In genomic region chr7:126594862-126595561, GRCm38 (mm10) we compare ENCODE assay signal across 22 mouse cellular contexts. TPM values are rescaled to one million over a fixed set of nuclear protein-coding genes. Genes with fewer than 3 reads are reported as not detected.
"Had no signal": no experiment of that assay in that cellular context is flagged by ENCODE, and none has a peak within 500 bp of the region (broad histone marks: within the 10 kb centered on the region; RNA-seq: fewer than 3 reads in every experiment).

Il27 (minus strand) TSS chr7:126594941.

- DNase-seq: kidney, adult 11 months; kidney, adult 9 months; kidney, postnatal 36 days; layer of hippocampus, adult 9-11 months; layer of hippocampus, postnatal 36 days; lung, adult 18-20 months; right cerebral cortex, postnatal 14 days; thymus, postnatal 36 days had no signal

- ATAC-seq: midbrain, embryonic 16.5 days had no signal

- H3K27ac ChIP-seq: kidney, postnatal 0 days; limb, embryonic 15.5 days; midbrain, embryonic 12.5 days; neural tube, embryonic 13.5 days; stomach, embryonic 15.5 days had no signal

- H3K9ac ChIP-seq: limb, embryonic 15.5 days; midbrain, embryonic 12.5 days; neural tube, embryonic 13.5 days; stomach, embryonic 15.5 days had no signal

- H3K4me1 ChIP-seq: limb, embryonic 15.5 days; midbrain, embryonic 12.5 days; neural tube, embryonic 13.5 days; stomach, embryonic 15.5 days had no signal

- H3K4me2 ChIP-seq: limb, embryonic 15.5 days; midbrain, embryonic 12.5 days; neural tube, embryonic 13.5 days; stomach, embryonic 15.5 days had no signal

- H3K36me3 ChIP-seq: limb, embryonic 15.5 days; midbrain, embryonic 12.5 days; neural tube, embryonic 13.5 days; stomach, embryonic 15.5 days had no signal

- H3K27me3 ChIP-seq: stomach, embryonic 15.5 days had no signal

- H3K4me3 ChIP-seq: limb, embryonic 15.5 days; midbrain, embryonic 12.5 days; neural tube, embryonic 13.5 days; stomach, embryonic 15.5 days had no signal

- H3K9me3 ChIP-seq: limb, embryonic 15.5 days; midbrain, embryonic 12.5 days; neural tube, embryonic 13.5 days; stomach, embryonic 15.5 days had no signal

RNA-seq across cellular contexts. Expression of gene Il27, which starts in this region (rescaled TPM):
- total RNA-seq: layer of hippocampus, adult 18-20 months; layer of hippocampus, postnatal 36 days; left cerebral cortex, adult 8-10 months; left cerebral cortex, postnatal 25 days; megakaryocyte-erythroid progenitor cell, adult 5-6 weeks had no signal
- polyA plus RNA-seq: intestine, embryonic 14.5 days; kidney, postnatal 0 days; limb, embryonic 11.5 days; limb, embryonic 15.5 days; lung, embryonic 16.5 days; midbrain, embryonic 12.5 days; midbrain, embryonic 16.5 days; neural tube, embryonic 13.5 days; testis, adult 2 months had no signal
